21 mouse cellular contexts compared by ENCODE assay signal in the genomic region with DNA sequence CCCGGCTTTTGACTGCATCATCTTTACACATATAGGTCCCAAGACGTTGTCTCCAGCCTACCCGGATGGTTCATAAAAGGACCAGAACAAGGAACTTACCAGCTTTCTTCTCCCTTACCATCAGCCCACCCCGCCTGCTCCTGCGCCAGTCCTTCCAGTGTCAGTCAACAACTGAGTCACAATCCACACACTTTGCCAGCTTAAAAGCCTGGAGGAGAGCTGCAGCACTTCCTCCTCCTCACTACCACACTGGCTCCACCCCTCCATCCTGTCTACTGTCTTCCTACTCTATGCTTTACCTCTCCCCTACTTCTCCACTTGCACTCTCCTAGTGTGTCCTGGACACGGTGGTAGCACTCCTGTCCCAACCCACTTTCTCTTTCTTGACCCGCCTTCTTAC. TPM values are rescaled to one million over a fixed set of nuclear protein-coding genes. Genes with fewer than 3 reads are reported as not detected.
DNase-seq lines count a peak whose midpoint lies in the region; ATAC-seq lines count a peak whose summit lies in the region.
"Had no signal": no experiment of that assay in that cellular context is flagged by ENCODE, and none has a peak within 500 bp of the region (broad histone marks: within the 10 kb centered on the region; RNA-seq: fewer than 3 reads in every experiment).

No protein-coding gene starts in this region.

- 0 out of 2 replicates have a peak, but pooled peaks have one; percentile 45 for ATAC-seq in common myeloid progenitor, adult 5-6 weeks (replicated peaks; ENCODE audit: low read depth, poor library complexity, severe bottlenecking)
- 0 out of 2 replicates have a peak, but pooled peaks have one; percentile 20 for ATAC-seq in megakaryocyte, adult 5-6 weeks (ENCODE audit: poor library complexity, severe bottlenecking)
- ATAC-seq: CD4-positive, CD25-positive, alpha-beta regulatory T cell, adult 4 months; forebrain, embryonic 14.5 days; forebrain, postnatal 0 days had no signal

- DNase-seq in brain, adult 2 months (ENCODE audit: low read depth, low spot score) = peak; percentile 52
- no peak for DNase-seq in yolk sac, embryonic 10.5 days (ENCODE audit: low spot score)
- no peak for DNase-seq in thymus, postnatal 25 days
- DNase-seq in cerebellum, adult 9-10 months = no peak
- DNase-seq: adrenal gland, adult 2 months; adrenal gland, postnatal 14 days; cerebellum, adult 11-12 months; cerebellum, adult 8-10 months; forebrain, postnatal 0 days; gastrocnemius, adult 2 months; gastrocnemius, postnatal 14 days; heart, adult 18-20 months; heart, postnatal 10 days; heart, postnatal 36 days had no signal

RNA-seq across cellular contexts. Expression of a gene that starts 15.2 kb away (rescaled TPM):
- not detected in 2 replicates for total RNA-seq in common myeloid progenitor, adult 5-6 weeks (2017)
- not detected in 2 replicates for total RNA-seq in megakaryocyte, adult 5-6 weeks (2015)
- not detected in 2 replicates for total RNA-seq in megakaryocyte, adult 5-6 weeks (2017)
- total RNA-seq: adrenal gland, adult 2 months; adrenal gland, postnatal 14 days; adrenal gland, postnatal 4 days; forebrain, postnatal 0 days; gastrocnemius, adult 2 months; gastrocnemius, postnatal 14 days; gastrocnemius, postnatal 4 days; heart, adult 18-20 months; heart, postnatal 10 days; heart, postnatal 36 days; MEL had no signal
